Mouse (Mus musculus) small intestine, adult 2 months (tissue): ENCODE data around the gene Megf9. TPM values are rescaled to one million over a fixed set of nuclear protein-coding genes. Genes with fewer than 3 reads are reported as not detected.

ENCODE experiments used
- H3K27ac ChIP-seq: fragments of 200-500 bp; 2 replicates; pipeline ENCODE4 v1.5.1; 2012; ENCODE audit warnings: low read depth, low read length, control low read depth, inconsistent platforms; ENCODE audit not compliant: insufficient read depth
- H3K27me3 ChIP-seq: fragments of 200-500 bp; 2 replicates; pipeline ENCODE4 v1.6.1; 2012; ENCODE audit warnings: mild to moderate bottlenecking, moderate library complexity, low read length, inconsistent platforms; ENCODE audit not compliant: control insufficient read depth, insufficient read depth
- H3K36me3 ChIP-seq: fragments of 200-500 bp; 2 replicates; pipeline ENCODE4 v1.6.1; 2012; ENCODE audit warnings: mild to moderate bottlenecking, low read length, control low read depth, inconsistent platforms; ENCODE audit not compliant: control insufficient read depth, insufficient read depth
- H3K4me1 ChIP-seq: fragments of 200-500 bp; 2 replicates; pipeline ENCODE4 v1.6.1; 2012; ENCODE audit warnings: low read length, inconsistent platforms, mixed read lengths; ENCODE audit not compliant: control insufficient read depth, insufficient read depth, insufficient read length
- H3K4me3 ChIP-seq: fragments of 200-500 bp; 2 replicates; pipeline ENCODE4 v1.5.1; 2012; ENCODE audit warnings: low read depth, mild to moderate bottlenecking, control low read depth, inconsistent platforms, low read length, moderate library complexity
- CTCF ChIP-seq: fragments of 200-500 bp; IDR thresholded peaks from 2 replicates; pipeline ENCODE4 v1.5.1; 2012; ENCODE audit warnings: low read depth, mild to moderate bottlenecking, control low read depth, inconsistent platforms, low read length, moderate library complexity, mixed read lengths; ENCODE audit not compliant: insufficient replicate concordance, insufficient read length; ENCODE audit errors: extremely low read depth
- POLR2A ChIP-seq: fragments of 200-500 bp; IDR thresholded peaks from 2 replicates; pipeline ENCODE4 v1.6.1; 2012; ENCODE audit warnings: low read depth, mild to moderate bottlenecking, control low read depth, inconsistent platforms, low read length, moderate library complexity
- WGBS: fragments of 180-500 bp; shearing (Covaris S2); methylation state at CpG from one replicate; pipeline ENCODE4 v1.1.7; 2018; 5-methylcytosine and 5-hydroxymethylcytosine counted together
- polyA plus RNA-seq: library from polyadenylated mRNA; depleted of rRNA; stranded (reverse); fragments of >200 nt; gene quantifications from 2 replicates; pipeline ENCODE4 v1.2.3, GENCODE M21; 2012

Gene Megf9
- polyA plus RNA-seq, 1 experiment, result 7.5 TPM

GRCm38 (mm10) chr4:70552120-70552519 is 17.3 kb upstream of the Megf9 start:
- H3K4me1 ChIP-seq, result no peaks in the 10 kb centered on the region
- 72% methylated on average over 4 of the region's 4 CpGs for WGBS

GRCm38 (mm10) chr4:70547411-70548148 is 12.8 kb upstream of the Megf9 start:
- no peaks in the 10 kb centered on the region for H3K36me3 ChIP-seq
- 82% methylated on average over 8 of the region's 8 CpGs for WGBS
- no peak overlapping the region for H3K27ac ChIP-seq
- H3K4me3 ChIP-seq, result no peak overlapping the region
- no peaks in the 10 kb centered on the region for H3K4me1 ChIP-seq
- no peaks in the 10 kb centered on the region for H3K27me3 ChIP-seq
- TF ChIP-seq CTCF (no peak), POLR2A (no peak)

More at GRCm38 (mm10) chr4:70552120-70552519, 17.3 kb upstream of the Megf9 start:
- TF ChIP-seq CTCF (no peak), POLR2A (no peak)
- Histone ChIP-seq H3K27me3 (no peaks in the 10 kb centered on the region), H3K4me3 (no peak overlapping the region), H3K27ac (no peak overlapping the region), H3K36me3 (no peaks in the 10 kb centered on the region)

GRCm38 (mm10) chr4:70545869-70546542 is 11.2 kb upstream of the Megf9 start:
- TF ChIP-seq POLR2A, result no peak
- TF ChIP-seq CTCF, result no peak
- H3K4me1 ChIP-seq, result no peaks in the 10 kb centered on the region
- H3K4me3 ChIP-seq, result no peak overlapping the region
- H3K36me3 ChIP-seq, result no peaks in the 10 kb centered on the region
- H3K27ac ChIP-seq, result no peak overlapping the region
- no peaks in the 10 kb centered on the region for H3K27me3 ChIP-seq
- whole genome bisulfite sequencing, result 63% methylated on average over 2 of the region's 2 CpGs

DNA sequence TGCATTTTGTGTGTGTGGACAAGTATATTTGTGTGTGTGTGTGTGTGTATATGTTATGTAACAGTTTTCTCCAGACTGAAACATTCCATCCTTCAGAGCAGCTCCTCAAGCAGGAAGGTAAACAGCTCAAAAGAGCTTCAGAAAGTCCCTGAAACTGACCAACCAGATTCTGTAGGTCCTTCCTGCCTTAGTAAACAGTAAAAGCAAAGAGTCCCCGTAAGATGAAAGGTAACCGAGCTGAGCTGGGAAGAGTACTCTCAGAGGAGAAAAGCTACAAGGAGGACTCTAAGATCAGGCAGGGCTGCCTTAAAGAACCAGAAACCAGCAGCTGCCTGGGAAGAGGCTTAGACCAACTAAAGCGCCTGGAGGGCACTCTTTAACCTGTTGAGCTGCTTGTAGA is 9.6 kb upstream of the Megf9 start:
- no peaks in the 10 kb centered on the region for H3K27me3 ChIP-seq
- H3K27ac ChIP-seq, result no peak overlapping the region
- H3K4me1 ChIP-seq, result no peaks in the 10 kb centered on the region
- no peak overlapping the region for H3K4me3 ChIP-seq
- TF ChIP-seq POLR2A, result no peak
- TF ChIP-seq CTCF, result no peak
- WGBS, result 62% methylated on average over 3 of the region's 3 CpGs
- H3K36me3 ChIP-seq, result no peaks in the 10 kb centered on the region

- TF ChIP-seq CTCF (no peak), POLR2A (no peak)
- H3K4me3 ChIP-seq, result no peak overlapping the region
- H3K4me1 ChIP-seq, result no peaks in the 10 kb centered on the region
- no peaks in the 10 kb centered on the region for H3K36me3 ChIP-seq
- 69% methylated on average over 2 of the region's 2 CpGs for WGBS
- H3K27me3 ChIP-seq, result no peaks in the 10 kb centered on the region
- no peak overlapping the region for H3K27ac ChIP-seq
Measured at GRCm38 (mm10) chr4:70542387-70542786, 7.6 kb upstream of the Megf9 start.

- 70% methylated on average over 6 of the region's 6 CpGs for WGBS
- Histone ChIP-seq H3K27me3 (no peaks in the 10 kb centered on the region), H3K27ac (no peak overlapping the region), H3K36me3 (no peaks in the 10 kb centered on the region), H3K4me1 (peaks cover 4% of the 10 kb centered on the region; the same call in 1 of the 2 replicates), H3K4me3 (no peak overlapping the region)
- TF ChIP-seq POLR2A (no peak), CTCF (no peak)
Measured at GRCm38 (mm10) chr4:70540743-70541142, 5.9 kb upstream of the Megf9 start.

- peaks cover 9% of the 10 kb centered on the region; the same call in 1 of the 2 replicates for H3K4me1 ChIP-seq
- no peak for TF ChIP-seq CTCF
- TF ChIP-seq POLR2A, result no peak
- H3K27ac ChIP-seq, result no peak overlapping the region
- H3K36me3 ChIP-seq, result no peaks in the 10 kb centered on the region
- H3K27me3 ChIP-seq, result no peaks in the 10 kb centered on the region
- no peak overlapping the region for H3K4me3 ChIP-seq
- WGBS, result 80% methylated on average over 2 of the region's 2 CpGs
Measured at GRCm38 (mm10) chr4:70536661-70537580, 2.1 kb upstream of the Megf9 start.
